Mouse (Mus musculus) midbrain, embryonic 11.5 days (tissue): ENCODE results near the gene Ccdc33. TPM values are rescaled to one million over a fixed set of nuclear protein-coding genes. Genes with fewer than 3 reads are reported as not detected.
A peak's percentile ranks its signal among the peaks of the same experiment; 100 is the strongest.

Experiments used
- ATAC-seq: fragments of 200-750 bp; cut with Nextera tagmentation; 2 replicates; pipeline ENCODE4 v1.8.0; 2017; ENCODE audit warnings: moderate TSS enrichment, moderate library complexity; ENCODE audit not compliant: low FRiP score
- DNase-seq: peaks from one replicate; pipeline ENCODE4 v3.0.0; 2015; ENCODE audit warnings: low spot score; ENCODE audit errors: missing footprints
- H3K27ac ChIP-seq: fragments of 300-500 bp; sonication (generic); 2 replicates; pipeline ENCODE4 v1.5.1; 2014; ENCODE audit warnings: low read depth, low read length
- H3K27me3 ChIP-seq: fragments of 300-500 bp; sonication (generic); 2 replicates; pipeline ENCODE4 v1.6.1; 2014; ENCODE audit warnings: mild to moderate bottlenecking, low read length, moderate library complexity, mixed read lengths; ENCODE audit not compliant: control insufficient read depth, insufficient read depth
- H3K36me3 ChIP-seq: fragments of 300-500 bp; sonication (generic); 2 replicates; pipeline ENCODE4 v1.6.1; 2014; ENCODE audit warnings: mild to moderate bottlenecking, low read length, moderate library complexity, mixed read lengths; ENCODE audit not compliant: control insufficient read depth, insufficient read depth
- H3K4me1 ChIP-seq: fragments of 300-500 bp; sonication (generic); 2 replicates; pipeline ENCODE4 v1.6.1; 2014; ENCODE audit warnings: low read length; ENCODE audit not compliant: control insufficient read depth, insufficient read depth
- H3K4me2 ChIP-seq: fragments of 300-500 bp; sonication (generic); 2 replicates; pipeline ENCODE4 v1.6.1; 2014; ENCODE audit warnings: mild to moderate bottlenecking, moderate library complexity
- H3K4me3 ChIP-seq: fragments of 300-500 bp; sonication (generic); 2 replicates; pipeline ENCODE4 v1.5.1; 2014; ENCODE audit warnings: low read depth, low read length
- H3K9ac ChIP-seq: fragments of 300-500 bp; sonication (generic); 2 replicates; pipeline ENCODE4 v1.6.1; 2014; ENCODE audit warnings: low read length
- H3K9me3 ChIP-seq: fragments of 300-500 bp; sonication (generic); 2 replicates; pipeline ENCODE4 v1.6.1; 2016; ENCODE audit warnings: low read length; ENCODE audit not compliant: control insufficient read depth
- WGBS: fragments of 180-500 bp; shearing (Covaris S2); extraction: QIAGEN DNeasy Blood & Tissue Kit; methylation state at CpG from one replicate; pipeline ENCODE4 v1.1.7; 2014; 5-methylcytosine and 5-hydroxymethylcytosine counted together
- polyA plus RNA-seq: library from polyadenylated mRNA; unstranded; fragments of >200 nt; fragmentation: Nextera tagmentation; extraction: Ambion mirVana; gene quantifications from 2 replicates; pipeline ENCODE4 v1.2.1, GENCODE M21; 2014

Ccdc33 gene
- polyA plus RNA-seq, 1 experiment from 2014 or later = 0.90 TPM

GRCm38 (mm10) chr9:58134906-58135305 is 16.3 kb upstream of the Ccdc33 start:
- Histone ChIP-seq H3K4me2 (no peak overlapping the region), H3K9me3 (no peaks in the 10 kb centered on the region), H3K27me3 (no peaks in the 10 kb centered on the region; the same call in 1 of the 2 replicates), H3K9ac (no peak overlapping the region), H3K4me3 (no peak overlapping the region), H3K4me1 (peaks cover 20% of the 10 kb centered on the region), H3K27ac (no peak overlapping the region), H3K36me3 (no peaks in the 10 kb centered on the region)
- ATAC-seq = no peak
- DNase-seq = no peak
- 30% methylated on average over 7 of the region's 7 CpGs for WGBS

GRCm38 (mm10) chr9:58133893-58134884 is 15.6 kb upstream of the Ccdc33 start:
- no peak overlapping the region for H3K4me3 ChIP-seq
- peak; percentile 45 for ATAC-seq

GRCm38 (mm10) chr9:58131735-58132134 is 13.1 kb upstream of the Ccdc33 start:
- Histone ChIP-seq H3K27ac (no peak overlapping the region), H3K27me3 (peaks cover 2% of the 10 kb centered on the region; the same call in 1 of the 2 replicates), H3K36me3 (no peaks in the 10 kb centered on the region), H3K4me1 (peaks cover 32% of the 10 kb centered on the region), H3K4me3 (no peak overlapping the region), H3K4me2 (no peak overlapping the region), H3K9ac (no peak overlapping the region), H3K9me3 (no peaks in the 10 kb centered on the region)
- 76% methylated on average over 7 of the region's 7 CpGs for WGBS
- ATAC-seq = no peak
- DNase-seq = no peak

More at GRCm38 (mm10) chr9:58133893-58134884, 15.6 kb upstream of the Ccdc33 start:
- 0 out of 2 replicates have a peak overlapping the region, but pooled peaks have one; percentile 12 for H3K9ac ChIP-seq
- no peaks in the 10 kb centered on the region for H3K9me3 ChIP-seq
- peaks cover 27% of the 10 kb centered on the region for H3K4me1 ChIP-seq
- H3K27me3 ChIP-seq = no peaks in the 10 kb centered on the region; the same call in 1 of the 2 replicates
- H3K4me2 ChIP-seq = peak overlapping the region; percentile 13; the same call in 1 of the 2 replicates
- H3K27ac ChIP-seq = 0 out of 2 replicates have a peak overlapping the region, but pooled peaks have one; percentile 5
- no peaks in the 10 kb centered on the region for H3K36me3 ChIP-seq
- 13% methylated on average over 17 of the region's 17 CpGs for whole genome bisulfite sequencing
- peak; percentile 91 for DNase-seq

- Histone ChIP-seq H3K4me1 (peaks cover 32% of the 10 kb centered on the region), H3K4me3 (no peak overlapping the region), H3K9ac (no peak overlapping the region), H3K4me2 (no peak overlapping the region), H3K36me3 (no peaks in the 10 kb centered on the region), H3K9me3 (no peaks in the 10 kb centered on the region), H3K27ac (no peak overlapping the region), H3K27me3 (peaks cover 2% of the 10 kb centered on the region; the same call in 1 of the 2 replicates)
- no peak for DNase-seq
- WGBS = 44% methylated on average over 3 of the region's 3 CpGs
- no peak for ATAC-seq
These were observed 12.3 kb upstream of the Ccdc33 start for GRCm38 (mm10) chr9:58130909-58131308.

GRCm38 (mm10) chr9:58129508-58129907 is 10.9 kb upstream of the Ccdc33 start:
- Histone ChIP-seq H3K4me1 (peaks cover 30% of the 10 kb centered on the region), H3K4me3 (no peak overlapping the region), H3K27me3 (peaks cover 2% of the 10 kb centered on the region; the same call in 1 of the 2 replicates)

GRCm38 (mm10) chr9:58128926-58129413 is 10.3 kb upstream of the Ccdc33 start:
- peaks cover 24% of the 10 kb centered on the region for H3K4me1 ChIP-seq
- H3K36me3 ChIP-seq = no peaks in the 10 kb centered on the region
- H3K4me2 ChIP-seq = peak overlapping the region; percentile 23
- DNase-seq (peak; percentile 91), ATAC-seq (peak; percentile 51)
- H3K4me3 ChIP-seq = no peak overlapping the region
- WGBS = 3% methylated on average over 13 of the region's 13 CpGs
- peak overlapping the region; percentile 36; the same call in 1 of the 2 replicates for H3K9ac ChIP-seq
- H3K27ac ChIP-seq = no peak overlapping the region
- no peaks in the 10 kb centered on the region for H3K9me3 ChIP-seq
- peaks cover 2% of the 10 kb centered on the region; the same call in 1 of the 2 replicates for H3K27me3 ChIP-seq

More at GRCm38 (mm10) chr9:58129508-58129907, 10.9 kb upstream of the Ccdc33 start:
- no peaks in the 10 kb centered on the region for H3K9me3 ChIP-seq
- peak overlapping the region; percentile 36; the same call in 1 of the 2 replicates for H3K9ac ChIP-seq
- H3K4me2 ChIP-seq = peak overlapping the region; percentile 23
- ATAC-seq (no peak), DNase-seq (peak; percentile 89)
- WGBS = 15% methylated on average over 8 of the region's 8 CpGs
- no peaks in the 10 kb centered on the region for H3K36me3 ChIP-seq
- H3K27ac ChIP-seq = no peak overlapping the region

GRCm38 (mm10) chr9:58125811-58126210 is 7.2 kb upstream of the Ccdc33 start:
- Histone ChIP-seq H3K36me3 (no peaks in the 10 kb centered on the region), H3K4me1 (peaks cover 17% of the 10 kb centered on the region), H3K27ac (no peak overlapping the region), H3K4me2 (no peak overlapping the region), H3K27me3 (peaks cover 2% of the 10 kb centered on the region; the same call in 1 of the 2 replicates), H3K9me3 (no peaks in the 10 kb centered on the region), H3K4me3 (no peak overlapping the region), H3K9ac (no peak overlapping the region)
- ATAC-seq = no peak
- DNase-seq = no peak
- WGBS = 32% methylated on average over 4 of the region's 4 CpGs

- H3K9me3 ChIP-seq = no peaks in the 10 kb centered on the region
These were observed 6.5 kb upstream of the Ccdc33 start for GRCm38 (mm10) chr9:58125085-58125484.

More at GRCm38 (mm10) chr9:58125085-58125484, 6.5 kb upstream of the Ccdc33 start:
- ATAC-seq = no peak
- H3K36me3 ChIP-seq = no peaks in the 10 kb centered on the region
- no peak overlapping the region for H3K27ac ChIP-seq
- WGBS = 50% methylated on average over 3 of the region's 3 CpGs
- peaks cover 2% of the 10 kb centered on the region; the same call in 1 of the 2 replicates for H3K27me3 ChIP-seq
- peaks cover 16% of the 10 kb centered on the region for H3K4me1 ChIP-seq
- no peak overlapping the region for H3K4me3 ChIP-seq
- no peak overlapping the region for H3K9ac ChIP-seq
- DNase-seq = no peak
- no peak overlapping the region for H3K4me2 ChIP-seq
